Mouse (Mus musculus) inflammation-experienced regulatory T-cells, adult 6 months (primary cell): ENCODE data around the gene Lysmd2. TPM values are rescaled to one million over a fixed set of nuclear protein-coding genes. Genes with fewer than 3 reads are reported as not detected.
"Not testable (repeated sequence)": the region's sequence is repeated elsewhere in the genome, so short reads cannot be mapped to it uniquely, and the experiment has no call there.

ENCODE experiments used
- ATAC-seq: one replicate; pipeline ENCODE4 v1.8.0; 2017
- polyA plus RNA-seq, 3 experiments: library from polyadenylated mRNA; unstranded; fragments of 100-300 nt; shearing (Covaris generic); gene quantifications; one replicate each; pipeline ENCODE4 v1.2.1; 2017

The Lysmd2 gene
- polyA plus RNA-seq, 3 experiments from 2014 or later, result 4.9 to 6.1 (median 5.9) TPM

DNA sequence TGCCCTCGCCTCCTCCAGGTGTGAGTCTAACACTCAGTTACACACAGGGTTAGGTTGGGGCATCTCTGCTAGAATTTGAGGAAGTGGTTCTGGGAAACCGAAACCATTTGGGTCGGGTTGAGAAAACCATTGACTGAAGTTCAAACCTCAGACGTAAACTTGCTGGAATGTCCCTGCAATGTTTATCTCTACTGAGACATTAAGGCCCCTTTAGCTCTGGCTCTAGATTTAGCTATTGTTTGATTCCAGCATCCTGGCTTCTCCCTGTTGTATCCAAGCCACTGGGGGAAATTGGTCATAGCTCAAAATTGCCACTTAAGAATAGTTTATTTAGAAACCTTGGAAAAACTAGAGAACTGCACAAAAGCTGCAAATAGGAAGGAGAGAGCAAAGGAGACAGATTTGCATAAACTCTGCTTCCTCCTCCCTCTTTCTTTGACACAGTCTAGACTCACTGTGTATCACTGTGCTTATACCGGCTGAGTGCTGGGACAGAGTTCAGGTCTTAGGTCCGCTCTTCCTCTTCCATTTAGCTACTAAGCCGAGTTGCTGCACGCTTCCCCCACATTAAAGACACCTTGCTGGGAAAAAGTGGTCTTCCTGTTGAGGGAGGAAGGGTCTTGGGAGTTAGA, 5.4 kb downstream of the Lysmd2 start:
- peak; percentile 72 for ATAC-seq

DNA sequence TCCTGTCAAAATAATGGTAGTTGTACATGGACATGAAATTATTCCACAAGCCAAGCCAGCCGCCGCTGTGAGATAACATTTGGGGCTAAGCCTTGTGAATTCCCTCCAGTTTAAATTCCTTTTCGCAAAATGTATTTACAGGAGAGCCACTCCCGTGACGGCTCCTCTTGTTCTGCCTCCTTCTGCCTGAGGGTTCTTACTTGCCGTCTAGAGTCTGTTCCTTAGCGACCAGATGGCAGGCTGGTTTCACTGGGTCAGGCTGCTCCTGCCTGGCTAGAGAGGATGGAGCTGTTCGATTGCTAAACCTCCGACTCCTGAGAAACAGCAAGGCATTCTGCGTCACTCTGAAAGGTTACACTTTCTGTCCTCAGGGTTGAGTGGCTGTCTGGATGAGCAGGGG, 6.6 kb downstream of the Lysmd2 start:
- no peak for ATAC-seq

DNA sequence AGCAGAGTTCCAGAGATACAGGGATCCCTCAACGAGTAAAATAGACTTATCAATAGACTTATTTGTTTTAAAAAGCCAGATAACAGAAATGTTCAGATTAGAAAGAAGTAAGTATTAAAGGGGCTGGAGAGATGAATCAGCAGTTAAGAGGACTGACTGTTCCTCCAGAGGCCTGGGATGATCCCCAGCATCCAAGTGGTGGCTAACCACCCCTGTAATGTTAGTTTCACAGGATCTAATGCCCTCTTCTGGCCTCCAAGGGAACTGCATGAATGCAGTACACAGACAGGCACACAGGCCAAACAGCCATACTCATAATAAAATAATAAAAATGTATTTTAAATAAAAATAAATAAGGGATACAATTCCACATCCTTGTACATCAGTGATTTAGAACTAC, 7.4 kb downstream of the Lysmd2 start:
- no peak for ATAC-seq

DNA sequence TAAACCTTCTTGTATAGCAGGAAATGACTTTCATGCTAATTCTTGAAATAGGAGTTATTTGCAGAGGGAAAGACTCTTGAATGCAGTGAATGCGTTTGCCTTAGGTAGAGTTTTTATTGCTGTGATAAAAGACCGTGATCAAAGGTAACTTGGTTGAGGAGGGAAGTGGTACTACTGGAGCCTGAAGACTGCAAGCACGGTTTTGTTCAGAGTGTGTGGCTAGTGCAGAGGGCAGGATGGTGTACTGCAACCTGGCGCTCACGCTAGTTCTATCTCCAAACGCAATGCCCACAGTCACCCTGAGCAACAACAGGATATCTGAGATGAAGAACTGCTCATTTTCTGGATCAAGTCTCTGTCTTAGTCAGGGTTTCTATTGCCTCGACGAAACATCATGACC, 8.1 kb downstream of the Lysmd2 start:
- ATAC-seq, result no peak

DNA sequence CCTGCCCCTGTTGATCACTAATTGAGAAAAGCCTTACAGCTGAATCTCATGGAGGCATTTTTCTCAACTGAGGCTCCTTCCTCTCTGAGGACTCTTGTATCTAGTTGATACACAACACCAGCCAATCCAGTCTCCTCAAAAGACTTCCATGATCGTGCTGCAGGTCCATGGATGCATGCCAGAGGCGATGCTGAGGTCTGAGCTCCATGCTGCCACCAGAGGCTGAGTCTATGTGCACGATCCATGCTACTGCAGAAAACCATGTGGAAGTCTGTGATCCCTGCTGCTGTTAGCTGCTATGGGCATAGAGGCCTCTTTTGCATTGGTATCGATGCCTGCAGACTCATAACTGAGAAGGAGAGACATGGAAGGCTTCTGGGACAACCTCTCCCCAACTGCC, 8.7 kb downstream of the Lysmd2 start:
- ATAC-seq, result no peak

DNA sequence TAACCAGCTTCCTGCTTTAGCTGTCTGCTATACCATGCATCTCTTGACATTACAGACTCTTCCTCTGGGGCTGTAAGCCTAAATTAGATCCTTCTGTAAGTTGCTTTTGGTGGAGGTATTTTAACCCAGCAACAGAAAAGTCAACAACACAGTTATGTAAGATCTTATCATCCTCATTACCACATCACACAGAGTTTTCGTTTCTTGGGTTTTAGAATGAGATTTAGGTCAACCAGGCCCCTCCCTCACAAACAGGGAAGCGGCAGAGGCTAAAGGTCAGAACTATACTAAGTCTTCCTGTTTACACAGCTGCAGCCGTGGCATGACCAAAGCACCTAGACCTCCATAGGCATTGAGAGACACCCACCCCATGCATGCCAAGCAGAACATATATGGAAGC, 19.9 kb downstream of the Lysmd2 start:
- peak; percentile 82 for ATAC-seq

DNA sequence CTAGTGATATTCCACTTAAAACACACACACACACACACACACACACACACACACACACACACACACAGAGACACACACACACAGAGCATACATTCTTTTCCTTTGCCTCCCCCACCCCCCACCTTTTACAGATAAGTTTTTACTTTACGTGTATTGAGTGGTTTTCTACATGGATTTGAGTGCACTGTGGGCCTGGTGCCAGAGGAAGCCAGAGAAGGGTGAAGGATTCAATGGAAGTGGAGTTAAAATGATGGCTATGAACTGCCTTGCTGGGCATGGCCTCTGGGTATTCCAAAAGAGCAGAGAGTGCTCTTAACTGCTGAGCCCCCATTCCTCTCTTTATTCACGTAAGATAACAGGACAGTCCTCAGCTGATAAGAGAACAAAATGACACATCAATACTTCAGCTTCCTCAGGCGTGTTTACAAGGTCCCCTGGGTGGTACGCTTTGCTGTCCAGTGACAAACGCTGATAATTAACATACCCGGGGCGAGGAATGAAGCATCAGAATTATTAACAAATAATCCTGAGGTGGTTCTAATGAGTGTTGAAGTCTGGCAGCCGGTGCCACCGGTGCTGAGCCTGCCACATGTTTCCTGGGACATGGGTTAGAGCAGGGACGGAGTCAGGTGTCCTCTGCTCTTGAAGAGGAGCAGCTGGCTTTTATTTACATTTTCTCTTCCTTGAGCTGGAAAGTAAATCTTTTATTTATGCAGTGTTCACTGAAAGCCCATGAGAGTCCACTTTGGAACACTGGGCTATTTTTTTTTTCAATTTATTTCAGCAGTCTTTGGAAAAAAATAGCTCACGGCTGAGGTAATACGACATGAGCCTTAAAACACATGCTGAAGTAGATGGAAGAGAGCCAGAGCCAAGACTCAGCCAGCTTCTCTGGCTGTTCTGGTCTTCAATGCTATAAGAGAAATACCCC, 28.7 kb downstream of the Lysmd2 start:
- ATAC-seq, result no peak

DNA sequence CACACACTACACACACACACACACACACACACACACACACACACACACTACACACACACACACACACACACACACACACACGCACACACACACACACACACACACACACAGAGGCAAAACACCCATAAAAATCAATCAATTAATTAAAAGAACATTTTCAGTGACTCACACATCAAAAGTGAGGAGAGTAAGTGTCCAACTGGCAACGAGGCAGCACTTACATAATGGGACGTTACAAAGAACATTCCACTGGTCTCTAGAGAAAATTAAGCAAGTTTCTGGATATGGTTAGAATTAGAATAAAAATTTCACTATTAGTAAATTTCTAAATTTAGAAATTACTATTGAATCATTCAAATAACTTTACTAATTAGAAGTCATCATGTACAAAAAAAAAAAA, 30.9 kb downstream of the Lysmd2 start:
- not testable (repeated sequence) for ATAC-seq

DNA sequence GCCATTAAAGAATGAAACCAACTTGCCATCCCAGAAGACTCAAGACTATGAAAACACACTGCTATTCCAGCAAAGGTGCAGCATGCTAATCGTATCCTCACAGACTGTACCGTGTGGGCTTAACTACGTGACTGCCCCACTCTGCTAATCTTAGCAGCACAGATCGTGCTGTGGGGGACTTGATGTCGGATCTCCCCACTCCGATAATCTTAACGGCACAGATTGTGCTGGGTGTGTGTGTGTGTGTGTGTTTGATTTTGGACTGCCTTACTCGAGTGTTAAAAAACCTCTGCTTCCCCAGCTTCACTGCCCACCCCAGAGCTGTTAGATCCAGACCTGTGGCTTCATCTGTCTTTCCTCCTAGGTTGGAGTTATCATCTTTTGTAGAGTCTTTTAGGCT, 35.4 kb downstream of the Lysmd2 start:
- ATAC-seq, result no peak

DNA sequence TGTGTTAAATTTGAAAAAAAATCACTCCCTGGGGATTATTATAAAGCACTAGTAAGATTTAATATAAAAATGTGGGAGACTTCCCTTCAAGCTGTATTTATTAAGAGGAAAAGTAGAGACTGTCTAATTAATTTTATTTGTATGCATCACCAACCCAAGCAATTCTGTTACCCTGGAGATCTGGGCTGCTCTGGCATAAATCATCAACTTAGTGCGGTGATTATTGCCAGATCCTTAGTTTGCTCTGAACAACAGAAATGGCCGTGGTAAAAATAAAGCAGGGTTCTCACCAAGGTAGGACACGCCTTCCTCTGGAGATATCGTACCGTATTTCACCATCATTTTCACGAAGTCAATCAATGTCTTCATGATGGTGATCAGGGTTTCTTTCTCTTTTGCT, 39.8 kb downstream of the Lysmd2 start:
- ATAC-seq, result no peak

DNA sequence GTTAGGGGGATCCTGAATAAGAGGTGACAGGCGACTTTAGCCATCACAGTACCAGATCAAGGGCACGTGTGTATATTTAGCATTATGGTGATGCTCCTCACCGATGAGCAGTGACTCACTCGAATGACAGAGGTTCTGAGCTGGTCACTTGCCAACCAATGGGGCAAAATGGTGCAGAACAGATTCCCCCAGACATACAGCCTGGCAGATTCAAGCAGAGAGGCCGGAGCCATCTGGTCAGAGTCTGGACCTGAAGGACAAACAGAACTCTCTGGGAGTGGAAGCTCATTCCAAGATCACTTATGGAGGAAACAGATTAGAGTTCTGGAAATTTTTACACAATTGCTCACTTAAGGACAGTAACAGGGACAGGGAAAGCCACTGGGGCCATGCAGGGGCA, 41.1 kb downstream of the Lysmd2 start:
- ATAC-seq, result no peak

DNA sequence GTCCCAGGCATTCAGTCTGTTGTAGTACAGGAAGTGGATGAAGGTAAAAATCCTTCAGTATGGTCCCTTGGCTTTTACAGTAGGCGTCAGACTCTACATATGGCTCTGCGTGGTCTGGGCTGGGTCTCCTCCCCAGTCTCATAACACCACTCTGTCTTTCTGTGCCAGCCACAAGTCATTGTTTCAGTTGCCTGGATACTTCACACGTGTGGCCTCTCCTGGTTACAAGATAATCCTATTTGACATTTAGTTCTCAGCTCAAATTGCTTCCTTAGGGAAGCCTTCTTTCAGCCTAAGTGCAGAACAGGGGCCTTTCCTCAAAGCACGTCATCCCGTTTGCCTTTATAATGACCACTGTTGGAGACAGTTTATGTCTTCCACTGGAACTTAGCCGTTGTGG, 47.2 kb downstream of the Lysmd2 start:
- ATAC-seq, result no peak

DNA sequence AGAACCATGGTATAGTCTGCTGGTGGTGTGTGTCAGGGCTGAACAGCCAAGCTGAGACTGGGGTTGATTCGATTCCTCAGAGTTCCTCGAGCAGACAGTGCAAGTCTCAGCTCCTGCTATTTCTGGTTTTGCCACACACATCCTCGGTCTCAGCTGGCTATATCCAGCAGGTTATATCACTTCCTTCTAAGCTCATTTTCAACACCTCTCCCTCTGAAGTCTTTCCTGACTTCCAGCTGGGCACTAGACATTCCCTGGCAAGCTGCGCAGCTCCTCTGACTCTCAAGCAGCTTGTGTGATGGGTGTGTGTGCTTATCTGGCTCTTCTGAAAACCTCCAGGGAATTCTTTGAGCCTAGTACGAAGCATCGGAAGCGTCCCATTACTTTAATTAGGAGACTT, 50.7 kb downstream of the Lysmd2 start:
- ATAC-seq, result no peak

DNA sequence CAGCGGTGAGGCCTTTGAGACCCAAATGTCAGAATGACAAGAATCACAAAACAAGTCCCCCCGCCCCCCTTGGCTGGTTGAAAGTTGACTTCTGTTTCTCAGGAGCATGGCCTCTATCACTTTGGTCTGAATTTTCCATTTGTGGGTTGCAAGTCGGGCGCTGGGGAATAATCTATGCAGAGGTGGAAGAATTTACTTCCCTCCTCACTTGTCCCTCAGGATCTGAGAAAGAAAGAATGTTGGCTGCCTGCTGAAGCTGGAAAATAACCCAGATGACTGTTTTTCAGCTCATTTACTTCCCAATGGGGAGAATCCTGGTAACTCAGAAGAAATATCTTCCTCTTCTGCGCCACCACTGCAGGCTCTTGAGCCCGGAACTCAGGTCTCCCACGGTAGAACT, 52.8 kb downstream of the Lysmd2 start:
- ATAC-seq, result no peak

DNA sequence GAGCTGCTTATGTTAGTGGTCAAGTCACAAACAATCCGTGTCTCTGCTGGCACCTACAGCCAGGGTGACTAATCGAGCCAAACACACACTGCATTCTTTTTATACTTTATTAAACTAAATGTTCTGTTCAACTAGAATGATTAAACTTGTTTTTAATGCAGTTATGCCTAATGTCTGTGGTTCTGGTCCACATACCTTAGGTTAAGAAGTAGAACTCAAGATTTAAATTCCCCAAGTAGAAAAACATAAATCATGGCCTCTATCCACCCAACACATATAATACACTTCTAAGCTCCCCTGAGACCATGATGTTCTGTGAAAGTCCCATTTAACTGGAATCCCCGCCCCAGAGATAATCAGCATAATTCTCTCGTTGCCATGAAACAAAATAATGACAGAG, 54.1 kb downstream of the Lysmd2 start:
- ATAC-seq, result no peak

DNA sequence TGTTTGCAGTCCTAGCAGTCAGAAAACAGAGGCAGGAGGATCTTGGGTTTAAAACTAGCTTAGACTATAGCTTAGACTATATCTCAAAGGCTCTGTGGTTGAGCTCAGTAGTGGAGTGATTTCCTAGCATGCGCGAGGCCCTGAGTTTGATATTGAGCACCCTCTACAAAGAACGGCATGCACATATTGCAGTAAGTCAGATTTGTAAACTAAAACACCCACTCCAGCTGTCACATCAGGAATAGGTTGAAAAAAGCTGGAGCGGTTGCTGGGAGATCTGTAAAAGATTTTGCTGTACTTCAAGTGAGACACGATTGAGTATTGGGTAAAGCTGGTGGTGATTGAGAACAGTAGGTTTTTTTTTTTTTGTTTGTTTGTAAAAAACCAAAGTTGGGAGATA, 55.1 kb downstream of the Lysmd2 start:
- no peak for ATAC-seq

DNA sequence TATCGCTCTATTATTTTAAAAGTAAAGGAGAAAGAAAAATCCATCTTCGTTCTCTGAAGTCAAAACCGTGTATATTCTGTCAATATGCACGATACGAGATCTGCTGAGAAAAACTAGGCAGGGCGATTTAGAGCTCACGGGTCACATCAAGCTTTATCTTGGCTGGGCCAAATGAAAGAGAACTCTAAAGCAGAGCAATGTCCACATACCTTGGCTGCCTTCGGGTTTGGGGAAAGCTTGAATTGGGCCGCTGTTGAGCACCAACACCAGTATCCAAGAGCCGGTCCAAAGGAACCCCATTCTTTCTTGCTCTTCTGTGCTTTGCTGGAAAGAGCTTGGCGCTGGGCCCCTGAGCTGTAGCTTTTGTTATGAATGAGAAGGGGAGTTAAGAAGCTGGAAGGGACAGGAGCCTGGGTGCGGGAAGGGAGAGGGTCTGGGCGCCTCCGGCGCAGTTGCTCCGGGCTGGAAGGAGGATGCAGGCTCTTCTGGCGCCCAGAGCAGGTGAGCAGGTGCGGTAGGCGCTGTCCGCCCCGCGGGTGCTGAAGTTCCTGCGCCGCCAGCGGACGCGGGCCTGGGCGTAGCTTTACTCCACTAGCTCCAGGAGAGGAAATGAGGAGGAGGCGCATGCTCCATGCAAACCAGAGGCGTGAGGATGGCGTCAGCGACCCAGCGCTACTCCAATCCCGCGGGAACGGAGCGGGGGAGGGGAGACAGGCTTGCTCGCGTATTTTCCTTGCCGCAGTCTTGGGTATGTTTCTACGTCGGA, 58.1 kb downstream of the Lysmd2 start, which contains the start of gene Scg3:
Gene Scg3 (minus strand): TSS at position 631 of the 766 bp plus-strand sequence.
- ATAC-seq, result no peak

DNA sequence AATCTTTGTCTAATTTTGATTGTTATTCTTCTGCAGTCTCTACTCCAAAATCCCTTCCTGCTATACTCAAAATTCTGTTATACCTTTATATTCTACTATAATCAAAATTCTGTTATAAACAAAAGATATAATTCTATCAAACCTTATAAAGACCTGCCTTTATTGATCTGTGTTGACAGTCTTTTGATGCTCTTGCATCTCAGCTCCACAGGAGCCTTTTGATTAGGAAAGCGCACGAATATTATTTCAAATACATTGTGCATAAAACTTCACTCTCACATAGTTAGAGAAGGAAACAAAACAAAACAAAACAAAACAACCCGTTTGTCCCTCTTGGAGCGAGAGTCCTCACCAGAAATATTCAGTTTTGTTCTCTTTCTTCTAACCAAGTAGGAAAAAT, 58.8 kb downstream of the Lysmd2 start:
- no peak for ATAC-seq

DNA sequence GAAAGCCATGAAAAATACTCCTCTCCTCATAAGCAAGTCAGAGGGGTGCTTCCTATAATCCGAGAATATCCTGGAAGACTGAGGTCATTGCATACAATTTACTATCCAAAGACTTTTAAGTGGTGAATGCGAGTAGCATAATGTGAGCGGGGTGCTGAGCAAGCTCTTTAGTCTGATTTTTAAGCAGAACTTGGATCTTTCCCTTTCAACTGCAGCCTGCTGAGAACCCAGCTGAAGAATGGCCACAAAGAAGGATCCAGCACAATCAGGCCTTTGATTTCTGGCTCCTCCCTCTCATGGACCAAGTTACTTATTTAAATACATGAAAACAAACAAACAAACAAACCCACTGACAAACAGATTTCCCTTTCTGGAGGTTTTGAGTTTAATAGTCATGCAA, 59.2 kb downstream of the Lysmd2 start:
- ATAC-seq, result no peak
